In the genomic region with DNA sequence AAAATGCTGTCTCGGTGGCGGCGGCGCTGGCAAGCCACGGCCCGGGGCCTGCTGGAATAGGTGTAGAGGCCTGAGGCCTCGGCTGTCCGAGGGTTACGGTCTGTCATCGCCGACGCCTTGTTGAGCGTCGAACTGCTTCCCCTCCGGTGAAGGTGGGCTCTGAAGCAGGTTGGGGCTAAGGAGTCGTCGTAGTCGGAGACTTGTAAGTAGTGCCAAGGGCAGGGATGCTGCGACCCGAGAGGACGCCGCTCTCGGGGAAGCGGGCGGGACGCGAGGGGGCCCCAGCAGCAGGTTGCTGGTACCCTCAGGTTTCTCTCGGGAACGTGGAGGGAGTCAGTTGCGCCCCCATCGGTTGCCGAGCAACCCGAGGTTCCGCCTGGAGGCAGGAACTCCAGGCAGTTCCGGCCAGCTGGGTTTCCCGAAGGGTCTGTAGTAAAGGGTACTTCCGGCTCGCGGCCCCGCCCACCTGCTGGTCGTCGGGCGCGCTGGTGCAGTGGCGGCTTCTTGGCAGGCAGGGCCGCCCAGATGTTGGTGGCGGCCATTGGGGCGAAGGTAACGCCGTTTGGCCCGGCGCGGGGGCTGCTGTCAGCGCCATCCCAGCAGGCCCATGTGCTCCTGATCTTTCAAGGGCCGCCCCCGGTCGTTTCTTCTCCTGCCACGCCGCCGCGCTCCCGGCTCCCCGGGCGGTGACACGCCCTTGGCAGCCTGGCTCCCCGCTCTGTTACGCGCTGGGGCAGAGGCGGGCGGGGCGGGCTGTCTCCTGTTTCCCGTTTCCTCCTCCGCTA, we compare ENCODE assay signal across 8 mouse cellular contexts. TPM values are rescaled to one million over a fixed set of nuclear protein-coding genes. Genes with fewer than 3 reads are reported as not detected.
DNase-seq lines count a peak whose midpoint lies in the region; ATAC-seq and TF ChIP-seq lines count a peak whose summit lies in the region.
"Not testable (repeated sequence)": the region's sequence is repeated elsewhere in the genome, so short reads cannot be mapped to it uniquely, and the experiment has no call there.

A gene (minus strand): TSS at position 699 of the 785 bp plus-strand sequence.

- peak within 1 kb of the TSS; percentile 72 for H3K27ac ChIP-seq in forebrain, embryonic 13.5 days
- peak within 1 kb of the TSS; percentile 88 for H3K27ac ChIP-seq in heart, postnatal 0 days (ENCODE audit: low read depth)
- H3K27ac ChIP-seq in liver, embryonic 15.5 days (replicated peaks): peak within 1 kb of the TSS; percentile 75
- H3K27ac ChIP-seq in neural tube, embryonic 11.5 days (ENCODE audit: low read depth, low read length): not testable (repeated sequence)
- H3K27ac ChIP-seq in stomach, postnatal 0 days (replicated peaks): peak within 1 kb of the TSS; percentile 82

- peak; percentile 4; the same call in 1 of the 2 replicates for TF ChIP-seq CTCF in heart, postnatal 0 days (IDR thresholded peaks at IDR 0.05; ENCODE audit: low read depth)
- TF ChIP-seq CTCF in stomach, postnatal 0 days (IDR thresholded peaks at IDR 0.05; ENCODE audit: low read depth): peak; percentile 37; the same call in 1 of the 2 replicates

- H3K36me3 ChIP-seq in forebrain, embryonic 13.5 days (ENCODE audit: poor library complexity, severe bottlenecking); heart, postnatal 0 days (replicated peaks; ENCODE audit: control insufficient read depth, insufficient read depth, low read length); liver, embryonic 15.5 days (replicated peaks); neural tube, embryonic 11.5 days (ENCODE audit: control insufficient read depth, insufficient read depth, low read length); stomach, postnatal 0 days (ENCODE audit: control insufficient read depth, insufficient read depth, low read length): not testable (repeated sequence)

- not testable (repeated sequence) for H3K9me3 ChIP-seq in forebrain, embryonic 13.5 days (replicated peaks); heart, postnatal 0 days (replicated peaks; ENCODE audit: control insufficient read depth, low read length); liver, embryonic 15.5 days (replicated peaks); neural tube, embryonic 11.5 days (ENCODE audit: control insufficient read depth, low read length); stomach, postnatal 0 days (ENCODE audit: control insufficient read depth, low read length)

- H3K4me1 ChIP-seq in forebrain, embryonic 13.5 days; heart, postnatal 0 days (ENCODE audit: control insufficient read depth, insufficient read depth); neural tube, embryonic 11.5 days (ENCODE audit: control insufficient read depth, insufficient read depth, low read length); stomach, postnatal 0 days (replicated peaks; ENCODE audit: control insufficient read depth, insufficient read depth): not testable (repeated sequence)
- peaks cover 11% of the 10 kb centered on the region for H3K4me1 ChIP-seq in liver, embryonic 15.5 days (replicated peaks)

- peak within 1 kb of the TSS; percentile 70 for H3K9ac ChIP-seq in forebrain, embryonic 13.5 days
- H3K9ac ChIP-seq in heart, postnatal 0 days (replicated peaks; ENCODE audit: low read depth, low read length): peak within 1 kb of the TSS; percentile 36
- peak within 1 kb of the TSS; percentile 60 for H3K9ac ChIP-seq in liver, embryonic 15.5 days
- H3K9ac ChIP-seq in neural tube, embryonic 11.5 days (ENCODE audit: low read length): peak within 1 kb of the TSS; percentile 48
- peak within 1 kb of the TSS; percentile 54 for H3K9ac ChIP-seq in stomach, postnatal 0 days (ENCODE audit: low read length)

- peak within 1 kb of the TSS; percentile 54 for H3K4me3 ChIP-seq in forebrain, embryonic 13.5 days
- H3K4me3 ChIP-seq in heart, postnatal 0 days (ENCODE audit: low read depth, low read length): peak within 1 kb of the TSS; percentile 66
- H3K4me3 ChIP-seq in liver, embryonic 15.5 days (replicated peaks): peak within 1 kb of the TSS; percentile 67
- H3K4me3 ChIP-seq in neural tube, embryonic 11.5 days (ENCODE audit: low read depth, low read length): peak within 1 kb of the TSS; percentile 45
- peak within 1 kb of the TSS; percentile 49 for H3K4me3 ChIP-seq in stomach, postnatal 0 days (ENCODE audit: low read depth, low read length)

- H3K4me2 ChIP-seq in forebrain, embryonic 13.5 days: peak within 1 kb of the TSS; percentile 64
- H3K4me2 ChIP-seq in heart, postnatal 0 days (ENCODE audit: low read depth, low read length): peak within 1 kb of the TSS; percentile 64
- peak within 1 kb of the TSS; percentile 89 for H3K4me2 ChIP-seq in liver, embryonic 15.5 days
- H3K4me2 ChIP-seq in neural tube, embryonic 11.5 days (ENCODE audit: low read depth): peak within 1 kb of the TSS; percentile 66
- peak within 1 kb of the TSS; percentile 64 for H3K4me2 ChIP-seq in stomach, postnatal 0 days (replicated peaks; ENCODE audit: low read depth)

- not testable (repeated sequence) for TF ChIP-seq EP300 in heart, postnatal 0 days (IDR thresholded peaks at IDR 0.05; ENCODE audit: low read depth); stomach, postnatal 0 days (optimal IDR thresholded peaks at IDR 0.05)

- not testable (repeated sequence) for H3K27me3 ChIP-seq in forebrain, embryonic 13.5 days; heart, postnatal 0 days (ENCODE audit: control insufficient read depth, insufficient read depth, low read length); liver, embryonic 15.5 days; neural tube, embryonic 11.5 days (ENCODE audit: control insufficient read depth, insufficient read depth, low read length); stomach, postnatal 0 days (ENCODE audit: control insufficient read depth, insufficient read depth, low read length)

- peak; percentile 86 for ATAC-seq in cerebellum, adult (ENCODE audit: insufficient number of reproducible peaks, low FRiP score, low TSS enrichment)
- ATAC-seq in forebrain, embryonic 13.5 days: peak; percentile 97
- ATAC-seq in heart, postnatal 0 days (ENCODE audit: insufficient read depth, low read depth): peak; percentile 96
- ATAC-seq in liver, embryonic 15.5 days (ENCODE audit: insufficient read depth): peak; percentile 91
- peak; percentile 94 for ATAC-seq in neural tube, embryonic 11.5 days (ENCODE audit: insufficient read depth, low FRiP score, low TSS enrichment)
- ATAC-seq in stomach, postnatal 0 days (ENCODE audit: low FRiP score, low TSS enrichment): peak; percentile 95

- DNase-seq in CD8-positive naive resting alpha-beta T cell, adult 2 months (ENCODE audit: low read depth in 2 of 2, low spot score in 2 of 2): peak; percentile 46 to 52
- DNase-seq in heart, postnatal 0 days (ENCODE audit: low spot score): peak; percentile 61
- peak; percentile 88 to 94 for DNase-seq in kidney, postnatal 4 days
- DNase-seq in neural tube, embryonic 11.5 days (ENCODE audit: low spot score): peak; percentile 90
- peak; percentile 93 for DNase-seq in stomach, postnatal 0 days (ENCODE audit: low spot score)

- under 1% methylated on average over 65 of the region's 73 CpGs for WGBS in forebrain, embryonic 13.5 days
- WGBS in heart, postnatal 0 days: under 1% methylated on average over 67 of the region's 73 CpGs
- WGBS in liver, embryonic 15.5 days (ENCODE audit: insufficient replicate concordance): under 1% methylated on average over 73 of the region's 73 CpGs
- WGBS in neural tube, embryonic 11.5 days: 3% methylated on average over 55 of the region's 73 CpGs
- WGBS in stomach, postnatal 0 days: under 1% methylated on average over 54 of the region's 73 CpGs

RNA-seq across cellular contexts. Expression of the gene that starts here (rescaled TPM):
- 48.5 and 48.7 TPM in 2 replicates for polyA plus RNA-seq in forebrain, embryonic 13.5 days (2015; fragmentation: Nextera tagmentation; extraction: Ambion mirVana)
- total RNA-seq in heart, postnatal 0 days (2014; rRNA removed; ENCODE audit: low replicate concordance): 72.9 and 74.7 TPM in 2 replicates
- polyA plus RNA-seq in heart, postnatal 0 days (2015; fragmentation: Nextera tagmentation; extraction: Ambion mirVana): 99.8 and 100 TPM in 2 replicates
- polyA plus RNA-seq in liver, embryonic 15.5 days (2015; fragmentation: Nextera tagmentation; extraction: Ambion mirVana): 11.6 and 13.4 TPM in 2 replicates
- 39.9 and 43.2 TPM in 2 replicates for polyA plus RNA-seq in neural tube, embryonic 11.5 days (2014; fragmentation: Nextera tagmentation; extraction: Ambion mirVana)
- polyA plus RNA-seq in stomach, postnatal 0 days (2015; fragmentation: Nextera tagmentation; extraction: Ambion mirVana): 36.4 and 39.0 TPM in 2 replicates
